Mouse (Mus musculus) midbrain, postnatal 0 days (tissue): ENCODE measurements around the gene Atg101. TPM values are rescaled to one million over a fixed set of nuclear protein-coding genes. Genes with fewer than 3 reads are reported as not detected.

Source experiments
- ATAC-seq: fragments of 200-750 bp; cut with Nextera tagmentation; 2 replicates; pipeline ENCODE4 v1.8.0; 2017; ENCODE audit warnings: moderate number of reproducible peaks, mild to moderate bottlenecking, moderate TSS enrichment, moderate library complexity; ENCODE audit not compliant: low FRiP score
- DNase-seq: peaks from one replicate; pipeline ENCODE4 v3.0.0-alpha.2; 2015; ENCODE audit warnings: low spot score
- H3K27ac ChIP-seq: fragments of 300-500 bp; sonication (generic); 2 replicates; pipeline ENCODE4 v1.5.1; 2014; ENCODE audit warnings: low read depth, mild to moderate bottlenecking, low read length, mixed read lengths
- H3K27me3 ChIP-seq: fragments of 300-500 bp; sonication (generic); 2 replicates; pipeline ENCODE4 v1.6.1; 2014; ENCODE audit warnings: low read length, control low read depth, mixed read lengths; ENCODE audit not compliant: insufficient read depth
- H3K36me3 ChIP-seq: fragments of 300-500 bp; sonication (generic); 2 replicates; pipeline ENCODE4 v1.6.1; 2014; ENCODE audit warnings: low read length, control low read depth, mixed read lengths; ENCODE audit not compliant: insufficient read depth
- H3K4me1 ChIP-seq: fragments of 300-500 bp; sonication (generic); 2 replicates; pipeline ENCODE4 v1.6.1; 2014; ENCODE audit warnings: mild to moderate bottlenecking, control low read depth, antibody characterized with exemption, low read length, mixed read lengths; ENCODE audit not compliant: insufficient read depth
- H3K4me2 ChIP-seq: fragments of 300-500 bp; sonication (generic); 2 replicates; pipeline ENCODE4 v1.6.1; 2014; ENCODE audit warnings: low read depth, mild to moderate bottlenecking, low read length, mixed read lengths; ENCODE audit not compliant: poor library complexity, severe bottlenecking
- H3K4me3 ChIP-seq: fragments of 300-500 bp; sonication (generic); 2 replicates; pipeline ENCODE4 v1.5.1; 2014; ENCODE audit warnings: low read depth, mild to moderate bottlenecking, low read length, moderate library complexity
- H3K9ac ChIP-seq: fragments of 300-500 bp; sonication (generic); replicated peaks from 2 replicates; pipeline ENCODE4 v1.6.1; 2014; ENCODE audit warnings: mild to moderate bottlenecking, low read length, moderate library complexity, mixed read lengths; ENCODE audit not compliant: poor library complexity, severe bottlenecking
- H3K9me3 ChIP-seq: fragments of 300-500 bp; sonication (generic); 2 replicates; pipeline ENCODE4 v1.6.1; 2016; ENCODE audit warnings: low read length, control low read depth
- CTCF ChIP-seq: IDR thresholded peaks from 2 replicates; pipeline ENCODE4 v1.5.1; 2016; ENCODE audit warnings: antibody characterized with exemption, mild to moderate bottlenecking
- WGBS: fragments of 180-500 bp; shearing (Covaris S2); extraction: QIAGEN DNeasy Blood & Tissue Kit; methylation state at CpG from one replicate; pipeline ENCODE4 v1.1.7; 2014; 5-methylcytosine and 5-hydroxymethylcytosine counted together
- polyA plus RNA-seq: library from polyadenylated mRNA; unstranded; fragments of >200 nt; fragmentation: Nextera tagmentation; extraction: Ambion mirVana; gene quantifications from 2 replicates; pipeline ENCODE4 v1.2.1, GENCODE M21; 2015
- total RNA-seq: library from RNA; depleted of rRNA; stranded (reverse); fragments of >200 nt; gene quantifications from 2 replicates; pipeline ENCODE4 v1.2.3, GENCODE M21; 2014

Atg101 gene
- total and polyA plus RNA-seq, 2 experiments from 2014 or later = 33.5 to 74.2 TPM

GRCm38 (mm10) chr15:101299480-101299960, 15.4 kb downstream of the Atg101 start:
- ATAC-seq (no peak), DNase-seq (no peak)
- H3K4me2 ChIP-seq = no peak overlapping the region
- H3K27me3 ChIP-seq = no peaks in the 10 kb centered on the region
- TF ChIP-seq CTCF = no peak
- no peak overlapping the region for H3K27ac ChIP-seq
- no peak overlapping the region for H3K9ac ChIP-seq
- H3K4me3 ChIP-seq = no peak overlapping the region
- H3K9me3 ChIP-seq = no peaks in the 10 kb centered on the region
- no peaks in the 10 kb centered on the region for H3K36me3 ChIP-seq
- no peaks in the 10 kb centered on the region for H3K4me1 ChIP-seq
- WGBS = 84% methylated on average over 14 of the region's 14 CpGs

GRCm38 (mm10) chr15:101300128-101300527, 16.1 kb downstream of the Atg101 start:
- WGBS = 79% methylated on average over 6 of the region's 6 CpGs
- no peak for DNase-seq
- ATAC-seq = no peak
- Histone ChIP-seq H3K4me1 (no peaks in the 10 kb centered on the region), H3K27me3 (no peaks in the 10 kb centered on the region), H3K27ac (no peak overlapping the region), H3K4me3 (no peak overlapping the region), H3K9ac (no peak overlapping the region), H3K9me3 (no peaks in the 10 kb centered on the region), H3K36me3 (no peaks in the 10 kb centered on the region), H3K4me2 (no peak overlapping the region)
- TF ChIP-seq CTCF = no peak

- no peak for TF ChIP-seq CTCF
- no peak for ATAC-seq
- Histone ChIP-seq H3K27ac (no peak overlapping the region), H3K27me3 (no peaks in the 10 kb centered on the region), H3K4me2 (no peak overlapping the region), H3K4me1 (no peaks in the 10 kb centered on the region), H3K9ac (no peak overlapping the region), H3K36me3 (no peaks in the 10 kb centered on the region), H3K4me3 (no peak overlapping the region), H3K9me3 (no peaks in the 10 kb centered on the region)
- WGBS = 77% methylated on average over 3 of the region's 3 CpGs
- DNase-seq = no peak
Observed at GRCm38 (mm10) chr15:101302201-101302600, 18.1 kb downstream of the Atg101 start.

- Histone ChIP-seq H3K36me3 (no peaks in the 10 kb centered on the region), H3K4me2 (no peak overlapping the region), H3K4me3 (no peak overlapping the region), H3K4me1 (no peaks in the 10 kb centered on the region), H3K27me3 (no peaks in the 10 kb centered on the region), H3K9ac (no peak overlapping the region), H3K27ac (no peak overlapping the region), H3K9me3 (no peaks in the 10 kb centered on the region)
- WGBS = 84% methylated on average over 4 of the region's 4 CpGs
- no peak for ATAC-seq
- TF ChIP-seq CTCF = no peak
- no peak for DNase-seq
Observed at GRCm38 (mm10) chr15:101303830-101304229, 19.8 kb downstream of the Atg101 start.

- WGBS = 93% methylated on average over 4 of the region's 4 CpGs
- no peak overlapping the region for H3K27ac ChIP-seq
- no peak for DNase-seq
- no peak for ATAC-seq
- H3K4me2 ChIP-seq = no peak overlapping the region
- H3K36me3 ChIP-seq = no peaks in the 10 kb centered on the region
- no peak overlapping the region for H3K9ac ChIP-seq
- no peak overlapping the region for H3K4me3 ChIP-seq
- no peaks in the 10 kb centered on the region for H3K27me3 ChIP-seq
- H3K9me3 ChIP-seq = no peaks in the 10 kb centered on the region
- no peaks in the 10 kb centered on the region for H3K4me1 ChIP-seq
- TF ChIP-seq CTCF = no peak
Observed at GRCm38 (mm10) chr15:101306459-101306858, 22.4 kb downstream of the Atg101 start.

- no peak overlapping the region for H3K4me2 ChIP-seq
- H3K27me3 ChIP-seq = no peaks in the 10 kb centered on the region
- no peak overlapping the region for H3K4me3 ChIP-seq
- ATAC-seq = no peak
- no peak for TF ChIP-seq CTCF
- no peak overlapping the region for H3K27ac ChIP-seq
- H3K9ac ChIP-seq = no peak overlapping the region
- no peak for DNase-seq
- H3K9me3 ChIP-seq = no peaks in the 10 kb centered on the region
- WGBS = 60% methylated on average over 13 of the region's 13 CpGs
- no peaks in the 10 kb centered on the region for H3K4me1 ChIP-seq
- H3K36me3 ChIP-seq = no peaks in the 10 kb centered on the region
Observed at GRCm38 (mm10) chr15:101308440-101309348, 24.6 kb downstream of the Atg101 start.
